Mouse (Mus musculus): ENCODE data around the gene Ptpn3.

DNA sequence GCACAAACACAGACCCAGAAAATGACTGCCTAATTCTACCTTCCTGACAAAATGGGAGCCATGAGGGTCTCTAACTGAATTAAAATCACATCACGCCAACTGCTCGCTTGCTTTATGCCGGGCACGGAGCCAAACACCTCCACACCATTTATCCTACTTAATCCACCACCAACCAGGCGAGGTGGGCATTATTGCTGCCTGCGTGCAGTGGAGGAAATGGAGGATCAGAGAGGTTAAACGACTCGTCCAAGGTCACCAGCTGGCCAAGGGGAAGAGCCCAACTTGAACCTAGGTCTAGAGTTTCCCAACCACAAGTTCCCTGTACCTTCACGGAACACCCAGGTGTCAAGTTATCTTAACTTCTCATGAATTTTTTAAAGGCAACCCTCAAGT is 2.3 kb downstream of the Ptpn3 start:
- TF ChIP-seq CTCF (IDR thresholded peaks at IDR 0.05; ENCODE audit: extremely low read depth, insufficient read depth, insufficient read length, insufficient replicate concordance) (no peak), POLR2A (IDR thresholded peaks at IDR 0.05; ENCODE audit: low read depth, low read length) (no peak)

Measured in spleen, adult 2 months (tissue).